Mouse (Mus musculus): Measurements from ENCODE around the gene Scrn1. TPM values are rescaled to one million over a fixed set of nuclear protein-coding genes. Genes with fewer than 3 reads are reported as not detected.

Scrn1 gene
- polyA plus RNA-seq, 1 experiment from 2014 or later, result 4.7 TPM

- WGBS, result 48% methylated on average over 1 of the region's 1 CpGs
- Histone ChIP-seq H3K36me3 (ENCODE audit: control insufficient read depth, insufficient read depth, low read length) (no peaks in the 10 kb centered on the region), H3K9ac (ENCODE audit: low read depth, low read length) (no peak overlapping the region), H3K4me2 (ENCODE audit: low read depth, low read length) (no peak overlapping the region), H3K4me3 (ENCODE audit: low read length) (no peak overlapping the region), H3K9me3 (ENCODE audit: control insufficient read depth, low read length) (no peaks in the 10 kb centered on the region), H3K4me1 (ENCODE audit: control insufficient read depth, insufficient read depth, low read length) (no peaks in the 10 kb centered on the region), H3K27me3 (replicated peaks; ENCODE audit: control insufficient read depth, insufficient read depth, low read length) (no peaks in the 10 kb centered on the region), H3K27ac (ENCODE audit: low read length) (no peak overlapping the region)
- no peak for ATAC-seq
These were observed 10.5 kb downstream of the Scrn1 start for GRCm38 (mm10) chr6:54555816-54556215.

- Histone ChIP-seq H3K36me3 (ENCODE audit: control insufficient read depth, insufficient read depth, low read length) (no peaks in the 10 kb centered on the region), H3K9me3 (ENCODE audit: control insufficient read depth, low read length) (no peaks in the 10 kb centered on the region), H3K9ac (ENCODE audit: low read depth, low read length) (no peak overlapping the region), H3K4me1 (ENCODE audit: control insufficient read depth, insufficient read depth, low read length) (no peaks in the 10 kb centered on the region), H3K27me3 (replicated peaks; ENCODE audit: control insufficient read depth, insufficient read depth, low read length) (no peaks in the 10 kb centered on the region), H3K4me2 (ENCODE audit: low read depth, low read length) (no peak overlapping the region), H3K27ac (ENCODE audit: low read length) (no peak overlapping the region), H3K4me3 (ENCODE audit: low read length) (no peak overlapping the region)
- 60% methylated on average over 8 of the region's 8 CpGs for WGBS
- no peak for ATAC-seq
These were observed 11.8 kb downstream of the Scrn1 start for GRCm38 (mm10) chr6:54554341-54555110.

DNA sequence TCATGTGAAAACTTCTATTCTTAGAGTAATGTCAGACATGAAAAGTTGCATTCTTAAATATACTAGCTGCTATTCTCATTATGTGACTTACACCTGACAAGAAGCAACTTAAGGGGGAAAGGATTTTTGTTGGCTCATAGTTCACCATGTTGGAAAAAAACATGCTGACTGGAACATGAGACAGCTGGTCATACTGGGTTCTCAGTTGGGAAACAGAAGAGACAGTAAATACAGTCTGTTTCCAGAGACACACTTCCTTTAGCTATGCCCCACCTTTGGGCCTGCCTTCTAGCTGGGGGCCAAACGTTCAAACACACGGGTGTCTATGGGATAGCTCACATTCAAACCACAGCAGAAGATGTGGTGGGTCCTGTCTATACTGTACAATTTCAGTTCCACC lies 12.7 kb downstream of the Scrn1 start:
- H3K36me3 ChIP-seq (ENCODE audit: control insufficient read depth, insufficient read depth, low read length), result no peaks in the 10 kb centered on the region
- H3K27ac ChIP-seq (ENCODE audit: low read length), result no peak overlapping the region
- peaks cover 7% of the 10 kb centered on the region; the same call in 1 of the 2 replicates for H3K4me1 ChIP-seq (ENCODE audit: control insufficient read depth, insufficient read depth, low read length)
- 75% methylated on average over 2 of the region's 2 CpGs for WGBS
- no peak overlapping the region for H3K4me2 ChIP-seq (ENCODE audit: low read depth, low read length)
- ATAC-seq, result no peak
- H3K9ac ChIP-seq (ENCODE audit: low read depth, low read length), result no peak overlapping the region
- no peaks in the 10 kb centered on the region for H3K9me3 ChIP-seq (ENCODE audit: control insufficient read depth, low read length)
- H3K27me3 ChIP-seq (replicated peaks; ENCODE audit: control insufficient read depth, insufficient read depth, low read length), result no peaks in the 10 kb centered on the region
- no peak overlapping the region for H3K4me3 ChIP-seq (ENCODE audit: low read length)

GRCm38 (mm10) chr6:54552721-54553413 lies 13.4 kb downstream of the Scrn1 start:
- Histone ChIP-seq H3K36me3 (ENCODE audit: control insufficient read depth, insufficient read depth, low read length) (no peaks in the 10 kb centered on the region), H3K9ac (ENCODE audit: low read depth, low read length) (no peak overlapping the region), H3K4me2 (ENCODE audit: low read depth, low read length) (no peak overlapping the region), H3K9me3 (ENCODE audit: control insufficient read depth, low read length) (no peaks in the 10 kb centered on the region), H3K27me3 (replicated peaks; ENCODE audit: control insufficient read depth, insufficient read depth, low read length) (no peaks in the 10 kb centered on the region), H3K4me1 (ENCODE audit: control insufficient read depth, insufficient read depth, low read length) (peaks cover 11% of the 10 kb centered on the region), H3K27ac (ENCODE audit: low read length) (no peak overlapping the region), H3K4me3 (ENCODE audit: low read length) (no peak overlapping the region)
- no peak for ATAC-seq
- WGBS, result 74% methylated on average over 9 of the region's 9 CpGs

GRCm38 (mm10) chr6:54550801-54551323 lies 15.4 kb downstream of the Scrn1 start:
- no peaks in the 10 kb centered on the region for H3K36me3 ChIP-seq (ENCODE audit: control insufficient read depth, insufficient read depth, low read length)
- no peak overlapping the region for H3K4me2 ChIP-seq (ENCODE audit: low read depth, low read length)
- no peak overlapping the region for H3K4me3 ChIP-seq (ENCODE audit: low read length)
- H3K27ac ChIP-seq (ENCODE audit: low read length), result no peak overlapping the region
- no peaks in the 10 kb centered on the region for H3K27me3 ChIP-seq (replicated peaks; ENCODE audit: control insufficient read depth, insufficient read depth, low read length)
- H3K4me1 ChIP-seq (ENCODE audit: control insufficient read depth, insufficient read depth, low read length), result peaks cover 11% of the 10 kb centered on the region
- ATAC-seq, result no peak
- 66% methylated on average over 7 of the region's 7 CpGs for WGBS
- no peaks in the 10 kb centered on the region for H3K9me3 ChIP-seq (ENCODE audit: control insufficient read depth, low read length)
- no peak overlapping the region for H3K9ac ChIP-seq (ENCODE audit: low read depth, low read length)

DNA sequence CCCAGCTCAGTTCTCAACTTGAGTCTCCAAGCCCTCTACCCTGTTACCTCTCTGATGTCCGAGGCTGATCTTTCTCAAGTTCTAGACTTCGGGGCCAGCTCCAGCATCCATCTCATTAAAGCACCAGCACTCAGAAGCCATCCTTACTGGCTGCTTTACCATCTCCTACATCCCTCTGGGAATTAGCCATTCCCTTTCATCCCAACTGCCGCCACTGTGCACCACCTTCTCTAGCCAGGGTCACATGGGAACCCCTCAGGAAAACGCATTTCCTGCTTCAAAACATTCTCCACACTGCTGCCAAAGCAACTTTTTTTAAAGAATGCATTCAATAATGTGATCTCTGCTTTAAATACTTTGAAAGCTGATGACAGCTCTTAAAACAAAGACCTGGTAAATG lies 17.0 kb downstream of the Scrn1 start:
- Histone ChIP-seq H3K27ac (ENCODE audit: low read length) (no peak overlapping the region), H3K4me1 (ENCODE audit: control insufficient read depth, insufficient read depth, low read length) (peaks cover 11% of the 10 kb centered on the region), H3K9me3 (ENCODE audit: control insufficient read depth, low read length) (no peaks in the 10 kb centered on the region), H3K36me3 (ENCODE audit: control insufficient read depth, insufficient read depth, low read length) (no peaks in the 10 kb centered on the region), H3K4me3 (ENCODE audit: low read length) (no peak overlapping the region), H3K27me3 (replicated peaks; ENCODE audit: control insufficient read depth, insufficient read depth, low read length) (no peaks in the 10 kb centered on the region), H3K4me2 (ENCODE audit: low read depth, low read length) (no peak overlapping the region), H3K9ac (ENCODE audit: low read depth, low read length) (no peak overlapping the region)
- no peak for ATAC-seq
- WGBS, result 72% methylated on average over 4 of the region's 4 CpGs

DNA sequence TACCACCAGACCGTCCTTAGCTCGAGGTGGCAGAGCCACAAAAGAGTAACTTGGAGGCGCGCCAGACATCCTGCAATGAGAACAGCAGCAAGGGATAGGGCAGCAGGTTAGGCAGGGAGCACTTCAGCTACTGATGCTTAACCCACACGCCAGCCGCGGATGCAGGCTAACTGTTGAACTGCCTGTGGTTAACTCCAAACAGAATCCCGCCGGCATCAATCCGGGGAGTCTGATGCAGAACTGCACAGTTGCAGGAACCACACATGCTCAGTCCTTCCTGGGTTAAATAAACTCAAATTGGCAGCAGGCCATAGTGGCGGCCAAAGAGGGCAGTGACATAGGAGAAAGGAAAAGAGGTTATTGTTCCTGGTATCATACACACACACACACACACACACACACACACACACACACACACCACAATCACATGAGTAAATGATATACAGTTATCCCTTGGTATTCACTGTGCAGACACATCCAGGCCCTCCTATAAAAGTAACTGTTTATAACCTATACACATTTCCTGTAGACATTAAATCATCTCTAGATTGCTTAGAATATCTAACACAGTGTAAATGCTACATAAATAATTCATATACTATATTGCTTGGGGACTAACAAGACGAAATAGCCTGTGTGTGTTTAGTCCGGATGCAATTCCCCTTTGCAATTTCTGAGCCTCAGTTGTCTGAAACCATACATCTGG lies 17.8 kb downstream of the Scrn1 start:
- WGBS, result 54% methylated on average over 13 of the region's 13 CpGs
- no peak overlapping the region for H3K4me2 ChIP-seq (ENCODE audit: low read depth, low read length)
- H3K27me3 ChIP-seq (replicated peaks; ENCODE audit: control insufficient read depth, insufficient read depth, low read length), result no peaks in the 10 kb centered on the region
- no peak overlapping the region for H3K27ac ChIP-seq (ENCODE audit: low read length)
- H3K4me1 ChIP-seq (ENCODE audit: control insufficient read depth, insufficient read depth, low read length), result peaks cover 11% of the 10 kb centered on the region
- H3K9me3 ChIP-seq (ENCODE audit: control insufficient read depth, low read length), result no peaks in the 10 kb centered on the region
- no peak overlapping the region for H3K9ac ChIP-seq (ENCODE audit: low read depth, low read length)
- no peak for ATAC-seq
- H3K4me3 ChIP-seq (ENCODE audit: low read length), result no peak overlapping the region
- no peaks in the 10 kb centered on the region for H3K36me3 ChIP-seq (ENCODE audit: control insufficient read depth, insufficient read depth, low read length)

- 84% methylated on average over 2 of the region's 2 CpGs for WGBS
These were observed 22.6 kb downstream of the Scrn1 start for GRCm38 (mm10) chr6:54543646-54544045.

GRCm38 (mm10) chr6:54542836-54543235 lies 23.5 kb downstream of the Scrn1 start:
- no peak for ATAC-seq
- Histone ChIP-seq H3K9ac (ENCODE audit: low read depth, low read length) (no peak overlapping the region), H3K27me3 (replicated peaks; ENCODE audit: control insufficient read depth, insufficient read depth, low read length) (no peaks in the 10 kb centered on the region), H3K4me1 (ENCODE audit: control insufficient read depth, insufficient read depth, low read length) (no peaks in the 10 kb centered on the region), H3K27ac (ENCODE audit: low read length) (no peak overlapping the region), H3K36me3 (ENCODE audit: control insufficient read depth, insufficient read depth, low read length) (no peaks in the 10 kb centered on the region), H3K4me2 (ENCODE audit: low read depth, low read length) (no peak overlapping the region), H3K4me3 (ENCODE audit: low read length) (no peak overlapping the region), H3K9me3 (ENCODE audit: control insufficient read depth, low read length) (no peaks in the 10 kb centered on the region)
- WGBS, result 80% methylated on average over 7 of the region's 7 CpGs

More at GRCm38 (mm10) chr6:54543646-54544045, 22.6 kb downstream of the Scrn1 start:
- Histone ChIP-seq H3K36me3 (ENCODE audit: control insufficient read depth, insufficient read depth, low read length) (no peaks in the 10 kb centered on the region), H3K4me3 (ENCODE audit: low read length) (no peak overlapping the region), H3K27me3 (replicated peaks; ENCODE audit: control insufficient read depth, insufficient read depth, low read length) (no peaks in the 10 kb centered on the region), H3K9me3 (ENCODE audit: control insufficient read depth, low read length) (no peaks in the 10 kb centered on the region), H3K4me1 (ENCODE audit: control insufficient read depth, insufficient read depth, low read length) (peaks cover 4% of the 10 kb centered on the region), H3K9ac (ENCODE audit: low read depth, low read length) (no peak overlapping the region), H3K4me2 (ENCODE audit: low read depth, low read length) (no peak overlapping the region), H3K27ac (ENCODE audit: low read length) (no peak overlapping the region)
- ATAC-seq, result no peak

Data from intestine, embryonic 16.5 days (tissue).